Mouse (Mus musculus): Measurements from ENCODE around the gene Pde4a.
A peak's percentile ranks its signal among the peaks of the same experiment; 100 is the strongest.

Gene Pde4a

DNA sequence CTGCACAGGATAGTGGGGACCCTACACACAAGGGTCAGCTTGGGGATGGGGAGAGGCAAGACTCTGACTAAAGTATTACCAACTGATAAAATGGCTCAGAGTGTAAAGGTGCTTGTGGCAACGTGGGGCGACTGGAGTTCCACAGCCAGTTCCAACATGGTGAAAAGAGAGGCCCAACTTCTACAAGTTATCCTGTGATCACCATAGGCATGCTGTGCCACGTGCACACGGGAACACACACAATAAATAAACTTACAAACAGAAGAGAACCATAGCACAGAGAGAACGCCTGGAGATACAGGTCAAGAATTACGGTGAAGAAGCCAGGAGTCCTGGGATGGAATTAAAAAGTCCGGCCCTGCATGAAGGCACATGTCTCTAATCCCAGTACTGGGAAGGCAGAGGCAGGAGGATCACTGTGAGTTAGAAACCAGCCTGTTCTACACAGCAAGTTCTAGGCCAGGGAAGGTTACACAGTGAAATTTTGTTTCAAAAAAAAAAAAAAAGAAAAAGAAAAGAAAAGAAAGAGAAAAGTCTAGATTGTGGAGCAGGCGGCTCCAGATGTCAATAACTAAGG is 16.3 kb upstream of the Pde4a start:
- no peak for DNase-seq

DNA sequence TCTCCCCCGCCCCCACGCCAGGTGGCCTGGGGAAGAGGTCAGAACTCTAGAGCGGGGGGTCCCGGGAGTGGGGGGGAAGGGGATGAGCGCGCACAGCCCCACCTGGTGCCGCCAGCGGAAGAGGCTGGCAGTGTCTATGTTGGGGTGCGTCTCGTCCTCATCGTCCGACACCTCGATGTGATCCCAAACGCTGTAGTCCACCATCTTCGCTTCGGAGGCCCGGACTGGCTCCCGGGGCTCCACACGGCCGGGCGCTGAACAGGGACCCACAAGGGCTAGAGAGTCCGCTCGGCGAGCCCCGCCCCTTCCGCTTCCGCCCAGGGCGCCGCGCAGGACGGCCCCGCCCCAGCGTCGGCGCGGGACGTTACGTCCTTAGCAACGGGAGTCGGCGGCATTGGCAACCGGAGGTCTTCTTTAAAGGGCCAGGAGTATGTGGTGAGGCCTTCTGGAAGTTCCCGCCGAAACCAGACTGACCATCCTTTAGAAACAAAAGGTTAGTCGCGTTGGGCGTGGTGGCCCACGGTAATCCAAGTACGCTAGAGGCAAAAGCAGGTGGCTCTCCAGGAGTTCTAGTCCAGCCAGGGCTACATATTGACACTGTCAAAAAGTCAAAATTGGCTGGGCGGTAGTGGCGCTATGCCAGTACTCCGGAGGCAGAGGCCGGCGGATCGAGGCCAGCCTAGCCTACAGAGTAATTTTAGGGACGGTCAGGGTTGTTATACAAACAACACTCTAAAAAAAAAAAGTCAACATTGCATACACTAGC is 15.7 kb upstream of the Pde4a start, which contains the start of gene Cdc37:
Gene Cdc37 (minus strand): TSS at position 329 of the 766 bp plus-strand sequence.
- peak; percentile 95 for DNase-seq

DNA sequence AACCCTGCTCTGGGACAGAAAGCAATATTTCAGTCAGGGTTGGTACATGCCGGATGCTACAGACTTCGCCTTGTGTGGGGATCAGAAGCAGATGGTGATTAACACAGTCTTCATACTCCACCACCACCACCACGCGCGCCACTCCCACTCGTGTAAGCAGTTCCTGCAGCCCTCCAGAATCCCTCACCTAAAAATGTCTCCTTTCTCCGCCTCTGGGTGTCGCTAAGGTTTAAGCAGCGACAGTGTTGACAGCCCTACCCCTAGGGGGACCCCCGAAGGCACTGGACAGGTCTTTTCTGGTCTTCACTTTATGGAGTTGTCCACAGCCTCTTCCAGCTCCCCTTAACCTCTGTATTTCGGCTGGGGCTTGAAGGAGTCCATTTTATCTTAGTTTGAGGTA is 12.8 kb upstream of the Pde4a start:
- DNase-seq, result peak; percentile 77

DNA sequence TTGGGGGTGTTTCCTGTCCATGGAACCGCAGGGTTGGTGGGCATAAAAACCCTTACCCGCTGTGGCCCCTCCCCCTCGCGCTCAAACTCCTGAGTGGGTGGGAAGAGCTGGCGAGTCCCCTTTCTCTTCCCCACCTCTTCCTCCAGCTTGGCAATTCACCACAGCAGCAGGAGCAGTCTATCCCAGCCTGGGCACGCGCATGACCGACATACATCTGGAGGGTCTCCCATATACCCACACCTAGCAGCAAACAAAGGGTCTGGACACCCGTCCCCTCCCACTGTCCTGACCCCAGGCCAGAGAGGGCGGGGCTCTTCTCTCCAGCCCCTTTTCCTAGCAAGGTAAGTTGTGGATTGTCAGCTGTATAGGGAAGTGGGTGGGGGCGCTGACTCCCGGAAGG is 12.2 kb upstream of the Pde4a start:
- DNase-seq, result no peak

- DNase-seq, result no peak
These were observed 11.7 kb upstream of the Pde4a start for GRCm38 (mm10) chr9:21153833-21154232.

DNA sequence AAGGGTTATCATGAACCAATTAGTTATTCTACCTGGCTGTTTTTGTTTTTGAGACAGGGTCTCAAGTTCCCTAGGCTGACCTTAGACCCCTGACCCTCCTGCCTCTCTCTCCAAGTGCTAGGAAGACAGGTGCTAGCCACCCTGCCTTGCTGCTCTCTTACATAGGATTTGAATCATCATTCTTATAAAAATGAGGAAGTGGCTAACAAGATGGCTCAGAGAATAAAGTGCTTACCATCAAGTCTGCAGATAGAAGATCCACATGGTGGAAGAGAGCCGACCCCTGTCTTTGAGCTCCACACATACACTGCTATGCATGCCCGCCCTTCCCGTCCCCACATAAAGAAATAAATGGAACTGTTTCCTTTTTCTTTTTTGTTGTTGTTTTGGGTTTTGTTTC is 10.7 kb upstream of the Pde4a start:
- DNase-seq, result no peak

DNA sequence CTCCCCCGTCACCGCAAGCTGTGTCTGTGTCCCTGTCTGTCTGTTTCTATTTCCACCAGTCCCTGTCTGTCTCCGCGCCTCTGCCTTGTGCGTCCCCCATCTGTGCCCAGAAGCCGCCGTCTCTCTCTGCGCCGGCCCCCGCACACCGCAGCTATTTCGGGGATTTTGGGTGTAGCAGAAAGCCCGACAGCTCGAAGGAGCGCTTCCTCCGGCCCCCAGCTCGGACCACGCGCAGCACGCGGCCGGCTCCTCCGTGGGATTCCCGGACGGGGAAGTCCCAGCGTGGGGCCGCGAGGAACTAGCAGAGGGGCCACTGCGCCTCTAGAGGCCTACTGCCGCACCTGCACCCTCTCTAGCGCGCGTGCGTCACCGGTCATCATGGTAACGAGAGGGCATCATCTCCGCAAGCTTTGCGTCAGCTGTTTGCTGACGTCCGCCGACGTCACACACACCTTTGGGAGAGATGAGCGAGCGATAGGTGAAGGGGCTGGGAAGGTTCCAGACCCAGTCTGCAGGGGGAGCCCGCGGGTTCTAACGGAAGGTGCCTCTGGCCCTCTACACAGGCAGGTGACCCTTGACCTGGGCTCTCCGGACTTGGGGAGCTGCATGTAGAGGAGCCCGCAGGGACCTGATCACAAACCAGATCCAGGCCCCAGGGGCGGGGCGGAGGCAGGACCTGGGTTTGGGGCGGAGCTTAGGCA is 4.2 kb upstream of the Pde4a start:
- peak; percentile 91 for DNase-seq

DNA sequence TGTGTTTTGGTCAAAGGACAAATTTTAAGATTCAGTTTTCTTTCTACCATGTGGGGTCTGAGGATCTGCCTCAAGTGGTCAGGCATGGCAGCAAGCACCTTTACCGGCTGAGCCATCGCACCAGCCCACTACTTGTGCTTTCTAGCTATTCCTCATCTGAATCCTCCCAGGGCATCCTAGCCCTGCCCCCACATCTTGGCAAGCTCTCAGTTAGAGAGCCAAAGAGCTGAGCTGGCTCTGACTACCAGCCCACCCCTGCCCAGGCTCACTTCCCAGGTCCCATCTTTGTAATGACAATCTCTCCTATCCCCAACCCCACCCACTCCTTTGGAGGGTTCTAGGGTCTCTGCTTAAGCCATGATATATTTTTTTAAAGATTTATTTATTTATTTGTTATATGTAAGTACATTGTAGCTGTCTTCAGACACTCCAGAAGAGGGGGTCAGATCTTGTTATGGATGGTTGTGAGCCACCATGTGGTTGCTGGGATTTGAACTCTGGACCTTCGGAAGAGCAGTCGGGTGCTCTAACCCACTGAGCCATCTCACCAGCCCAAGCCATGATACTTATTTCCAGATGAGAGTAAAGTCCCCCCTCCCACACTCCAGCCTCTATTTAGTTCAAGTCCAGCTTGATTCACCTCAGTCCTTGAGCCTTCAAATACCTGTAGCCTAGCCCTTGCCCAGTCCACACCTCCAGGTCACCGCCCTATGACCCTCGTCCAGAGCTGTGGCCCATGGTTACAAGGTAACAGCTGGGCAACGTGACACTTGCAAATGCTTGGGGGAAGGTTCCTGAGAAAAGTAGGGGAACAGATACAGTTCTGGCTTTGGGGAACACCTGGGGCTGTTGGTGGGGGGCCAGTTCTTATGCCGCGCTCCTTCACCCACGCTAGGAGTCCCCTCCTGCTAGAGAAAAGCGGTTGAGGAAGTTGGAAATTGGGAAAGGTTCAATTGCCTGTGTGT is 2.1 kb upstream of the Pde4a start:
- DNase-seq, result no peak

GRCm38 (mm10) chr9:21164072-21164471 is 1.4 kb upstream of the Pde4a start:
- DNase-seq, result no peak

GRCm38 (mm10) chr9:21165952-21166451 is 488 bp downstream of the Pde4a start:
- DNase-seq, result peak; percentile 30

GRCm38 (mm10) chr9:21166516-21166915 is 1.0 kb downstream of the Pde4a start:
- no peak for DNase-seq

DNA sequence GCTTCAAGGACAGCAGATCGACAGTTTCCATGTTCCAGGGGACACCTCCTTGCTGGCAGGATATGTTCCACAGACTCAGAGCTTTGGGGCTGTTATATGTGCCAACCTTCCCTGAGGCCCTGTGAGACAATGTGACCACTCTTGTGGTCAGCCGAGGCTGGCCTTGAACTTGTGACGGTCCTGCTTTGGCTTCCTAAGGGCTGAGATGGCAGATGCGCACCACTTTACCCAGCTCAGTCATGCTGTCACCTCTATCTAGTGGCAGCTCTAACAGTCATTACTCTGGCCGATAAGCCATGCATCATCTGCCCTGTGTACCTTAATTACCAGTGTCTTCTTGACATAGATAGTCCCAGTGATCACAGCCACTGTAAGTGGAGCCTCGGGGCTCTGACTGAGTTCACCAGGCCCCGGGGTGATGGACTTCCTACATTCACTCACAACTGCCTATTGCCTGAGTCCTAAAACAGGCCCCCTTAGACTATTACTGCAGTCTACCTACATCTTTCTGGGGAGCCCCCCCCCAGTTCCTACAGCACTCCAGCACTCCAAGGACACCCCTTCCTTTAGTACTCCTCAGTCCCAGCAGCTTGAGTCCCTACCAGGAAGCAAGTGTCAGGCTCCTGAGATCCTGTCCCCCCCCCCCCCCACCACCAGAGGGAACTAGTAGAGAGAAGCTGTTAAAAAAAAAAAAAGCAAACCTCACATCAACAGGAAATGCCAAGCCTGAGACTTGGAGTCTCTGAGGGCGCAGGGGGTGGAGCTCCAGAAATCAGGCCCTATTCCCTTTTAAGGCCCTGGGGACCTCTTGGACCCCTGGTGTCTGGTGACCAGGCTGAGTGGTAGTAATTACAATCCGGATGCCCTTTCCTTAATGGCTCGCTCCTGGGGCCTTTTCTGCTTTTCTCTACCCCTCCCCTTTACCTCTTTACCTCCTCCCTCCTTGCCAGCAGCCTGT is 1.9 kb downstream of the Pde4a start:
- DNase-seq, result peak; percentile 72

GRCm38 (mm10) chr9:21168161-21169123 is 2.9 kb downstream of the Pde4a start:
- DNase-seq, result peak; percentile 86

GRCm38 (mm10) chr9:21169157-21169556 is 3.6 kb downstream of the Pde4a start:
- DNase-seq, result no peak

- DNase-seq, result no peak
These were observed 6.8 kb downstream of the Pde4a start for GRCm38 (mm10) chr9:21172364-21172763.

GRCm38 (mm10) chr9:21180402-21180801 is 14.9 kb downstream of the Pde4a start:
- DNase-seq, result no peak

GRCm38 (mm10) chr9:21180841-21181240 is 15.3 kb downstream of the Pde4a start:
- no peak for DNase-seq

- peak; percentile 48 for DNase-seq
These were observed 16.1 kb downstream of the Pde4a start for GRCm38 (mm10) chr9:21181421-21182220.

DNA sequence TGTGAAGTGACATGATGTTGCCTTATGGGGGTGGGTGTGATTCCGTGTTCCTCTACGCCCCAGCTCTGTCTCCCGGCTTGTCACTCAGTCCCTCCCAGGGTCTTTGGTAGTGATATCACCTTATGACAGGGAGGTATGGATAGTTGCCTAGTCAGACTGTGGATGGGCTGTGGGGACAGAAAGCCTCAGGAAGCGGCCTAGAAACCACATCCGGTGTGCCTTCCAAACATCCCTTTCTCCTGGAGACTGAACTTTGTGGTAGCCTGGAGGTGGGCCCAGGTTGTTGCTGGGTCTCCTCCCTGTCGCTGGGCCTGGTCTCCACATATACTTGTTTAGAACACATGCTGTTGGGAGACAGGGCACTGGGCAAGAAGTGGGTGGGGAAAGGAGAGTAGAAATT is 17.9 kb downstream of the Pde4a start:
- no peak for DNase-seq
